Mouse (Mus musculus): ENCODE results near the gene Pxylp1. TPM values are rescaled to one million over a fixed set of nuclear protein-coding genes. Genes with fewer than 3 reads are reported as not detected.

Pxylp1 gene
- 11.1 TPM for polyA plus RNA-seq (2014; fragmentation: Illumina TruSeq; extraction: RNeasy Lipid Tissue Mini Kit (QIAGEN cat#74804); ENCODE audit: low replicate concordance)

DNA sequence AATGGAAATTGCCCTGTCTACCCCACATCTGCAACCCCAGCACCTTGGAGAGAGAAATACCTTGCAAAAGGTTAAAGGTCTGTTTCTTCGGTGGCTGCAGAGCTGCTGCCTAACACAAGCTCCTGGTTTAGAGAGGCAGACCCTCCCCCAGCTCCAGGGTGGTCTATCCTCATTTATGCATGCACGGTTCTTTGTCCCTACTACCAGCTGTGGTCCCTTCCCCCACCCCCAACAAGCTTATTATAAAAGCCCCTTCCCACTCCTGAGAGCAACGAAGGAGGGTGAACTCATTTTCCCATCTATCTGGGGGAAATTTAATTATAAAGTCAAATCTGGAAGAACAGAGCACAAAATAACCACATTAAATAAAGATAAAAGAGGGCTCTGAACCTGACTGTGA lies at the start of gene Pxylp1:
TSS of gene Pxylp1 (minus strand) at position 124 of the 400 bp plus-strand sequence.

Other genes starting within 250 kb of the Pxylp1 start
- 18.2 TPM for gene Zbtb38, start 139.8 kb downstream of the Pxylp1 start, polyA plus RNA-seq (2014; fragmentation: Illumina TruSeq; extraction: RNeasy Lipid Tissue Mini Kit (QIAGEN cat#74804); ENCODE audit: low replicate concordance)
- 1.0 TPM for gene Spsb4, start 126.2 kb upstream of the Pxylp1 start, polyA plus RNA-seq (2014; fragmentation: Illumina TruSeq; extraction: RNeasy Lipid Tissue Mini Kit (QIAGEN cat#74804); ENCODE audit: low replicate concordance)
- gene Slc25a36, start 218.5 kb upstream of the Pxylp1 start, polyA plus RNA-seq (2014; fragmentation: Illumina TruSeq; extraction: RNeasy Lipid Tissue Mini Kit (QIAGEN cat#74804); ENCODE audit: low replicate concordance), result 396 TPM

Measured in small intestine, adult 10 weeks (tissue).